Mouse (Mus musculus) lung, postnatal 25 days (tissue): ENCODE measurements around the gene Tmem230.
A peak's percentile ranks its signal among the peaks of the same experiment; 100 is the strongest.
"Not testable (repeated sequence)": the region's sequence is repeated elsewhere in the genome, so short reads cannot be mapped to it uniquely, and the experiment has no call there.

Source experiments
- DNase-seq: peaks from one replicate; pipeline ENCODE4 v3.0.0; 2022; ENCODE audit warnings: low spot score

The Tmem230 gene

DNA sequence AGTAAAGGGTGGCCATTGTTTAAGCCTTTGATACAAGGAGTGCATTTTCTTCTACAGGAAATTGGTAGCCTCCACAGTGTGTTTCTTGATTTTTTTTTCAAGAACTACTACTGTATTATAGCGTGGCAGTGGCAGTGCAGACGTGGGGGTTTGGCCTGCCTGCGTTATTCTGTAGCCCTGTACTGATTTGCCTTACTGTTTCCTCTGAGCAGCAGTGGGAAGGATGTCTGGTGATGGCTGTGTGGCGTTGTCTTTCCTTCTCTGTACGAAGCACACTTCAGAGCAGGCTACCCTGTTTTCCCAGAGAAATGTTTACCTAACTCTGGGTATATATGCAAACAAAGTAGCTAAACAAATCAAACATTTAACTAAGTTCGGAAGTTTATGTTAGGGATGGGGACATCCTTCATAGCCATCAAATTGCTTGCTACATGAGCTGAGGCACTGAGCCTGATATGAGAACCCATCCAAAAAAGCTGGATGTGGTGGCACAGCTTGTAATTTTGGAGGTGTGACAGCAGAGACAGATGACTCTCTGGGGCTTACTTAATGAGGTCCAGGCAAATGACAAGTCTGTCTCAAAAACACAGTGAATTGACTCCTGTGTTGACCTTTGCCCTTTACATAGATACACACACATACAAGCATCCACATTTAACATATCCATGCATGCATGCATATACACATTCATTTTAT is 25.2 kb upstream of the Tmem230 start:
- no peak for DNase-seq

DNA sequence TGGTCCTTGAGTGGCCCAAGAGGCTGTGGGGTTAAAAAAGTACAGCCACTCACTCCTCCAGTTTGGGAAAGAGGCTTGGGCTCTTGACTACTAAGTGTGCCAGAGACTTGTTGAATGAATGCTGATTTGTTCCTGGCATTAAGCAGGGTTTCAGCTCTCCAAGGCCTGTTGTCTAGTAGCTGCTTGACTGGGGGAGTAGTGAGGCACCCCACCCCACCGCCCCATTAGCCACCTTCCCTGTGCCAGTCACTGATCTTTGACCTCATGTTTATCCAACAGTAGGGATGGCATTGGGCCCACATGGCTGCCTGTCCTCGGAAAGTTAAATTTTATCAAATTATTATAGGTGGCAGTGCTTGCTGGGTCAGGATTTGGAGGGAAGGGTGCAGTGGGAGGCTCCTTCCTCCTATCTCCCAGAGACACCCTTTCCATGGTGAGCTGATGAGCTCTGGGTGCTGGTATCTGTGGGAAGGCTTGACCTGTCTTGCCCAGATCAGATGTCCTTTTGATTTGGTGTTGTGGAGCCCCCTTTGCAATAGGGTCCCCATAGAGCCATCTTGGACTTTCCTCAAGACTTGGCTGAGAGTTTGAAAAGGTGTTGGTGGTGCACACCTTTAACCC is 22.8 kb upstream of the Tmem230 start:
- no peak for DNase-seq

GRCm38 (mm10) chr2:132269217-132269616 is 21.6 kb upstream of the Tmem230 start:
- no peak for DNase-seq

GRCm38 (mm10) chr2:132266086-132266485 is 18.5 kb upstream of the Tmem230 start:
- DNase-seq, result peak; percentile 59

- DNase-seq, result no peak
Observed at GRCm38 (mm10) chr2:132265196-132265595, 17.6 kb upstream of the Tmem230 start.

- no peak for DNase-seq
Observed at GRCm38 (mm10) chr2:132264266-132264710, 16.7 kb upstream of the Tmem230 start.

- DNase-seq, result no peak
Observed at GRCm38 (mm10) chr2:132263421-132264265, 16.0 kb upstream of the Tmem230 start.

DNA sequence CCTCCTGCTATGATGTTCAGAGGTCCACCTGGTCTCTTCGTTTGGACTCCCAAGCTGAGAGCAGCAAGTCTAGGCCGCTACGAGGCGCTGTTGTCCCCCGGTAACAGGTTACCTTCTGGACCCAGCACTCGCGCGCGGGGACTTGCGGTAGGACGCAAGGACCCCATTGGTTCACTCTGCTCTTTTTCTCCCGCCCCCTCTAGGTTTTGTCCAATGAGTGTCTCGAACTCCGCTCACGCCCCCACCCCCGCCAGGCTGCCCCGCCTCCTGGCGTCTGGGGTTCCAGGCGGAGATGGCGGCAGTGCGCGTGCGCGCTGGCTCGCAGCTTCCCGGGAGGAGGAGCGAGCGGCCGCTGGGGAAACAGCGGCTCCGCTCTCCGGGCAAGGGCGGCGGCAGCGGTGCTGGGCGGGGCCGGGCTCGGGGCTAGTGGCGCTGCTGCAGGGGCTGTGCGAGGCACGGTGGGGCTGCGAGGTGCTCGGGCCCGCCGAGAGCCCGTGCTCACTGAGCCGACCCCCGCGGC is 15.3 kb upstream of the Tmem230 start, which contains the start of gene Cds2:
Cds2 (plus strand) TSS at position 270 of the 520 bp plus-strand sequence.
- DNase-seq, result peak; percentile 99

GRCm38 (mm10) chr2:132262175-132262574 is 14.6 kb upstream of the Tmem230 start:
- DNase-seq, result no peak

DNA sequence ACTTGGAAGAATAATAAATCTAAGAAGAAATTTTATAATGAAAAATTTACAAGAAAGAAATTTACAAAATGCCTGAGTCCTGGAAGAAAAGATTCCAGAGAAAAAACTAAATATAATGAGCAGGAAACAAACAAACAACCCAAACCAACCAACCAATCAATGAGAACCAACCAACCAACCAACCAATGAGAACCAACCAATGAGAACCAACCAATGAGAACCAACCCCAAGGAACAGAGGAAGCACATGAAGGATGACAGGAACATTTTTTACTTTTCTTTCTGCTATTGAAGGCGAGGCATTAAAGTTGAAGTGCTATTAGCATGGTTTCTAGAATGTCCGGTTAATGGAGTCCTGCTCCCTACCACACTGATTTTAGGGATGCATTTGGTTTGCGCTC is 13.0 kb upstream of the Tmem230 start:
- DNase-seq, result no peak

GRCm38 (mm10) chr2:132257350-132258068 is 9.9 kb upstream of the Tmem230 start:
- DNase-seq, result no peak

- DNase-seq, result no peak
Observed at GRCm38 (mm10) chr2:132253603-132254002, 6.0 kb upstream of the Tmem230 start.

- DNase-seq, result peak; percentile 98
Observed at GRCm38 (mm10) chr2:132252542-132253528, 5.2 kb upstream of the Tmem230 start, which contains the start of gene Pcna. Gene Pcna (minus strand): TSS chr2:132253314.

DNA sequence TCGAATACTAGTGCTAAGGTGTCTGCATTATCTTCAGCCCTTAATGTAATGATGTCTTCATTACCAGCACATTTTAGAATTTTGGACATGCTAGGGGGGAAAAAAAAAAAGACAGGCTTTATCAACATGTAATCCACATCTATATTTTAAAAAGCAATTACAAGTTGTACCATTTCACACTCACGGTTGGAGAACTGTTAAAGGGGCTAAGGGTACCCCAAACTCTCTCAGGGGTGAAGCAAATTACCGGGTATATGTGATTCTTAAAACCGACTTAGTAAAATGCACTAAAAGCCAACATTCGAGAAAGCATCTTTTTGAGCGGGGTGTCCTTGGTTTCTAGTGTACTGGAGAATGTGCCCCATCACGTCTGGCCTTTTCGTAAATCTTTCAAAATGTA is 4.3 kb upstream of the Tmem230 start:
- DNase-seq, result no peak

GRCm38 (mm10) chr2:132243370-132243769 is 4.2 kb downstream of the Tmem230 start:
- DNase-seq, result no peak

DNA sequence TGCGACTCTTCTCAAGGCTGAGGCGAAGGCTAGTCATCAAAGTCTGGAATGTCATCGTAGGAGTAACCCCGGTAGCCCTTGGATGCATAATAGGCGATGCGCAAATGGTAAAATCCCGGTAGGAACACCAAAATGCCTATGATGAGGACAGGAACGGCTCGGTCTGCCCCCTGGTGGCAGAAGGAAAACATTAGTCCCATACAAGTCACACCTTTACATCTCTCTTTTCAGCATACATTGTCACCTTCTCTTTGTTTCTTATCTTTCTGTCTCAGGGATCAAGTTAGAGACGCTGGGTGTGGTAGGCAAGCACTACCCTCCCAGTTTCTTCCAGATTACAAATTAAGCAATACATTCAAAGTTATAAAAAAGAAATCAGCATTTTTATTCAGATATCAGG is 7.2 kb downstream of the Tmem230 start:
- peak; percentile 37 for DNase-seq

GRCm38 (mm10) chr2:132239434-132239833 is 8.2 kb downstream of the Tmem230 start:
- not testable (repeated sequence) for DNase-seq

DNA sequence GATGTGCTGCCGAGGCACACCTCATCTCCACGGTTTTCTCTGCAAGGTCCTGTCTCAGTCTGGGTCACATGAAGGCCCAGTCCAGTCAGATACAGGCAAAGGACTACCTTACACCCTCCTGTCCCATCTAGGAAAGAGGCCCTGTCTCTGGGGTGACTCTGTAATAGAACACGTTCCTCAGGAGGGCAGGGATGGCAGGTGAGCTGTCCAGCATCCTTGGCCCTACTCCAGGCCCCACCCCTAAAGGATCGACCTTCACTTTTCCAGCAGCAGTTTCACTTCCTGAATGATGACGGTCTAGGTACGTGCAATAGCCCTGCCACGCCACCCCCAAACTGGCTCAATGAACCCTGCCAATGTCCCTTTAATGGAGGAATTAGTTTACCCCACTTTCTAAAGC is 11.6 kb downstream of the Tmem230 start:
- DNase-seq, result no peak

DNA sequence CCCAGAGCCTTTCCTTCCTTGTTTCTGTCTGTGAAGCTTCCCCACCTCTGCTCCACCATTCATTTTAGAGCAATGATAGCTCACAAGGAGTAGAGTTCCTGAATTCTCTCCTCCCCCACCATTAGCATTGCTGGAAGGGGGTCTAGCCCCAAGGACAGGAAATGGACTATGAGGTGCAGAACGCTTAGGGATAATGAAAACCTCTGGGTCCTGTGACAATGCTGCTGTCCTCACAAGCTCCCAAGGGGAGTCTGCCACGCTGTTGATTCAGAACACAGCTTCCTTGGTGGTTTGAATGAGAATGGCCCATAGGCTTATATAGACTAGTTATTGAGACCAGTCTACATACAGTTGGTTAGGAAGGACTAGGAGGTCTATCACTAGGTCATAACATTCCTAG is 12.3 kb downstream of the Tmem230 start:
- DNase-seq, result no peak

GRCm38 (mm10) chr2:132233985-132234765 is 13.4 kb downstream of the Tmem230 start:
- no peak for DNase-seq
